Mouse (Mus musculus): Measurements from ENCODE around the gene Phf2. TPM values are rescaled to one million over a fixed set of nuclear protein-coding genes. Genes with fewer than 3 reads are reported as not detected.

Phf2 gene
- total and polyA plus RNA-seq, 2 experiments from 2014 or later, result 5.1 to 26.0 TPM

DNA sequence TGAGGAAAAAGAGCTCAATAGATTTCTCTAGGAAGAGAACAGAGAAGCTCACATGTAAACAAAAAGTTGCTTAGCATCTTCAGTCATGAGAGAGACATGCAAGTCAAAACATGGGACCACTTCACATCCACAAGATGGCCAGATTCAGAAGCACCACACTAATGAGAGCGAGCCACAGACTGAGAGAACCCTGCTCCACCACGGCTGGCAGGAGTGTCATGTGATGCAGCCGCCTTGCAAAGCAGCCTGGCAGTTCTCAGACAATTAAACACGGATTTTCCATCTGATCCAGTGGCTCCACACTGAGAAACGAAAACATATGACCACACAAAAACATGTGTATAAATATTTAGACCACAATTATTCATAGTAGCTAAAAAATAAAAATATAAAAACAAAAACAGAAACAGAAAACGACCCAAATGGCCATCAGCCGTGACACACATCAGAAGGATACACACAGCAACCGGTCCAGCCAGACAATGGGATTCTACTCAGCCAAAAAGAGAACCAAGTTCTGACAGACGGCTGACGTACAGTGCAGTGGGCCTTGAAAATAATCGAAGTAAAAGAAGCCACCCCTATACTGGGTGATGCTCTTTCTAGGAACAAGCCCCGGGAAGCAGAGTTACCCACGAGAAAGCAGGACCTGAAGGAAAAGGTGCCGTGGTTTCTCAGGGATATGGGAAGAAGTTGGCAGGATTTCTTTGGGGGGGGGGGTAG is 40.2 kb downstream of the Phf2 start:
- ATAC-seq (ENCODE audit: low FRiP score), result peak; percentile 75
- Histone ChIP-seq H3K4me1 (ENCODE audit: insufficient read depth, low read length) (no peaks in the 10 kb centered on the region; the same call in 1 of the 2 replicates), H3K27me3 (ENCODE audit: insufficient read depth, low read length) (no peaks in the 10 kb centered on the region), H3K27ac (ENCODE audit: low read depth, low read length) (no peak overlapping the region), H3K9me3 (ENCODE audit: low read length) (no peaks in the 10 kb centered on the region), H3K4me3 (ENCODE audit: low read depth, low read length) (no peak overlapping the region), H3K36me3 (ENCODE audit: insufficient read depth, low read length) (peaks cover 32% of the 10 kb centered on the region), H3K9ac (replicated peaks; ENCODE audit: low read length, poor library complexity, severe bottlenecking) (no peak overlapping the region), H3K4me2 (ENCODE audit: low read depth, low read length, poor library complexity, severe bottlenecking) (no peak overlapping the region)
- 60% methylated on average over 14 of the region's 14 CpGs for WGBS
- no peak for TF ChIP-seq CTCF (IDR thresholded peaks at IDR 0.05)
- DNase-seq (ENCODE audit: low spot score), result peak; percentile 68

DNA sequence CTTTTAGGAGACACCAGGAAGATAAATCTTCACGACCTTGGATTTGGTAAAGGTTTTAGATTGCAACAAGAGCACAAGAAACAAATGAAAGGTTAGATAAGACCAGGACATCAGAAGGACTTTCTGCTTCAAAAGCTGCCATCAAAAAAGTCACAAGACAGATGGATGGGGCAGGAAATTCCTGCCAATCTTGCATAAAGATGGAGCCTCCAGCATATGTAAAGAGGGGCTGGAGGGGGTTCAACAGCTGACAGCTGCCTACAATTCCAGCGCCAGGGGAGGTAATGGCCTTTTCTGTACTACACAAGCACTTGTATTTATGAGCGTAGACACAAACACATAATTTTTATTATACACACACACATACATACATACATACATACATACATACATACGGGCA is 41.1 kb downstream of the Phf2 start:
- ATAC-seq (ENCODE audit: low FRiP score), result no peak
- H3K27ac ChIP-seq (ENCODE audit: low read depth, low read length), result no peak overlapping the region

DNA sequence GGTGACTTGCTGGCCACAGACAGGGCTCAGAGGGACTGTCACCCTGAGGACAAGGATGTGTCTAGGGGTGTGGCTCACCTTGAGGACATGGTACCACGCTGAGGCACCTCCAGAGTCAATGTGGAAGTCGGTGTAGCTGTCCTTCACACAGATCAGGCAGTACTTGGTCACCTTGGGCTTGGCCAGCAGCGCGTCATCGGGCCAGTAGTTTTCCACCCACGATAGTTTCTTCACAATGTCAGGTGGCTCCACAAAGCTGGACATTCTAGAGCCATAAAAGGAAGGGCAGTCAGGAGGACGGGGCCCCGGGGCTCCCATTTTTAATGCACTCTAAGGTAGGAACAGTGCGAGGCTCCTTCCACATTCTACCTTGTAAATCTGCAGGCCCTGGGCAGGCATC is 48.0 kb downstream of the Phf2 start:
- 94% methylated on average over 9 of the region's 9 CpGs for WGBS

More for the DNA sequence above, 41.1 kb downstream of the Phf2 start:
- Histone ChIP-seq H3K9ac (replicated peaks; ENCODE audit: low read length, poor library complexity, severe bottlenecking) (no peak overlapping the region), H3K4me3 (ENCODE audit: low read depth, low read length) (no peak overlapping the region), H3K4me1 (ENCODE audit: insufficient read depth, low read length) (no peaks in the 10 kb centered on the region; the same call in 1 of the 2 replicates), H3K27me3 (ENCODE audit: insufficient read depth, low read length) (no peaks in the 10 kb centered on the region), H3K9me3 (ENCODE audit: low read length) (no peaks in the 10 kb centered on the region), H3K4me2 (ENCODE audit: low read depth, low read length, poor library complexity, severe bottlenecking) (no peak overlapping the region), H3K36me3 (ENCODE audit: insufficient read depth, low read length) (peaks cover 41% of the 10 kb centered on the region)
- DNase-seq (ENCODE audit: low spot score), result no peak
- TF ChIP-seq CTCF (IDR thresholded peaks at IDR 0.05), result no peak
- WGBS, result 84% methylated on average over 4 of the region's 4 CpGs

DNA sequence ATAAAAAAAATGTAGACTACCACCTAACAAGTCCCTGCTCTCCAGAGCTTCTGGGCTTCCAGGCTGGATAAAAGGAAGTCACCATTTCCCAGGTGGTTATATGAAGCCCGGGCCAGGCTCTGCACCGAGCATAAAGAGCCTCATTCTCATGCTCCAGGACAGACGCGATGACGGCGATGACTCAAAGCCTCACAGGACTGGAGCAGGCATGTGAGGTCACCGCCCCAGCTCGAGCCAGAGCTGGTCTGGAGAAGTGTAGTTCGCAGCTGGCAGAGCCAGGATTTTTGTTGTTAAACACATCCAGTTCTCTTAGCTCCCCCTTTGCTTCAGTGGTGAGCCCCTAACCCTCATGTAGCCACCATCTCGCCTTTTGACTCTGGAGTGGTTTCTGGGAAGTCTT is 48.6 kb downstream of the Phf2 start:
- no peaks in the 10 kb centered on the region for H3K9me3 ChIP-seq (ENCODE audit: low read length)
- no peak overlapping the region for H3K4me3 ChIP-seq (ENCODE audit: low read depth, low read length)
- ATAC-seq (ENCODE audit: low FRiP score) (no peak), DNase-seq (ENCODE audit: low spot score) (no peak)
- H3K27me3 ChIP-seq (ENCODE audit: insufficient read depth, low read length), result no peaks in the 10 kb centered on the region
- no peak overlapping the region for H3K9ac ChIP-seq (replicated peaks; ENCODE audit: low read length, poor library complexity, severe bottlenecking)
- WGBS, result 92% methylated on average over 10 of the region's 10 CpGs
- peaks cover 78% of the 10 kb centered on the region for H3K36me3 ChIP-seq (ENCODE audit: insufficient read depth, low read length)
- no peak overlapping the region for H3K4me2 ChIP-seq (ENCODE audit: low read depth, low read length, poor library complexity, severe bottlenecking)
- H3K27ac ChIP-seq (ENCODE audit: low read depth, low read length), result no peak overlapping the region
- no peak for TF ChIP-seq CTCF (IDR thresholded peaks at IDR 0.05)
- no peaks in the 10 kb centered on the region for H3K4me1 ChIP-seq (ENCODE audit: insufficient read depth, low read length)

More for the DNA sequence above, 48.0 kb downstream of the Phf2 start:
- DNase-seq (ENCODE audit: low spot score) (no peak), ATAC-seq (ENCODE audit: low FRiP score) (no peak)
- TF ChIP-seq CTCF (IDR thresholded peaks at IDR 0.05), result no peak
- no peaks in the 10 kb centered on the region for H3K4me1 ChIP-seq (ENCODE audit: insufficient read depth, low read length)
- no peak overlapping the region for H3K27ac ChIP-seq (ENCODE audit: low read depth, low read length)
- H3K9ac ChIP-seq (replicated peaks; ENCODE audit: low read length, poor library complexity, severe bottlenecking), result no peak overlapping the region
- H3K36me3 ChIP-seq (ENCODE audit: insufficient read depth, low read length), result peaks cover 76% of the 10 kb centered on the region
- no peak overlapping the region for H3K4me3 ChIP-seq (ENCODE audit: low read depth, low read length)
- H3K9me3 ChIP-seq (ENCODE audit: low read length), result no peaks in the 10 kb centered on the region
- no peak overlapping the region for H3K4me2 ChIP-seq (ENCODE audit: low read depth, low read length, poor library complexity, severe bottlenecking)
- no peaks in the 10 kb centered on the region for H3K27me3 ChIP-seq (ENCODE audit: insufficient read depth, low read length)

DNA sequence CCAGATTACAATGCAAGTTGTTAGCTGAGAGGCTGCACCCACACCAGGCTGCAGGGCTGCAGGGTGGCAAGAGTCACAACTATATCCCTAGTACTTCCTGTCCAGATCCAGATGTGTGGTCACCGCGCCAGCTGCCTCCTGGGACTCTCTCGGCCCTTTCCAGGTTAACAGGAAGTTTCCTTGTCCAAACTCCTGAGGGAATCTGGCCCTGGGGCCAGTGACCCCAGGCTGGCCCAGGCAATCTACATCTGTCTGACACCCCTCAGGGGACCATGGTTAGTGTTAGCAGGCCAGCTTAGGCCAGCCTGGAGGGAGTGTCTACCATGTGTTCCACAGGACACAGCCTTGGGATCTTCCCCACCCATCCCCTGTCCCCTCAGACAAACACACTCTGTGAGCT is 51.8 kb downstream of the Phf2 start:
- Histone ChIP-seq H3K4me1 (ENCODE audit: insufficient read depth, low read length) (no peaks in the 10 kb centered on the region), H3K4me3 (ENCODE audit: low read depth, low read length) (no peak overlapping the region), H3K4me2 (ENCODE audit: low read depth, low read length, poor library complexity, severe bottlenecking) (no peak overlapping the region), H3K27me3 (ENCODE audit: insufficient read depth, low read length) (no peaks in the 10 kb centered on the region), H3K9ac (replicated peaks; ENCODE audit: low read length, poor library complexity, severe bottlenecking) (no peak overlapping the region), H3K27ac (ENCODE audit: low read depth, low read length) (no peak overlapping the region), H3K36me3 (ENCODE audit: insufficient read depth, low read length) (peaks cover 89% of the 10 kb centered on the region), H3K9me3 (ENCODE audit: low read length) (no peaks in the 10 kb centered on the region)
- 97% methylated on average over 3 of the region's 3 CpGs for WGBS
- TF ChIP-seq CTCF (IDR thresholded peaks at IDR 0.05), result no peak
- ATAC-seq (ENCODE audit: low FRiP score) (no peak), DNase-seq (ENCODE audit: low spot score) (no peak)

DNA sequence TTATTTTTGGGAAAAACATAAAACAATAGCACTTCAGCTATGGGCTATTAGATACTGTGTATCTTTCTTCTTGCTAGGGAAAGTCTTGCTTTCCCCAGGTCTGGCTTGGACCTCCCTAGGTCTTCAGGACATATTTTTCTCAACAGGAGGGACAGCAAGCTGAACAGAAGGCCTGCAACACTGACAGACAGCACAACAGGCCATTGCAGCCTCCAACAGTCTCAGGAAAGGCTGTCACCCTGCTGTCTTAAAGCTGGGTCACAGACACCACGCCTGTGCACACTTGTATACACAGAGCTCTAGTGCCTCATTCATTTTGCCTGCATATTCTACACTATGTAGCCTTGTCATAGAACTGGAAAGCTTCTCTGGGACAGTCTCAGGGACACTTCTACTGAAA is 56.5 kb downstream of the Phf2 start:
- Histone ChIP-seq H3K9ac (replicated peaks; ENCODE audit: low read length, poor library complexity, severe bottlenecking) (no peak overlapping the region), H3K36me3 (ENCODE audit: insufficient read depth, low read length) (peaks cover 79% of the 10 kb centered on the region), H3K27me3 (ENCODE audit: insufficient read depth, low read length) (no peaks in the 10 kb centered on the region), H3K4me2 (ENCODE audit: low read depth, low read length, poor library complexity, severe bottlenecking) (no peak overlapping the region), H3K9me3 (ENCODE audit: low read length) (no peaks in the 10 kb centered on the region), H3K4me3 (ENCODE audit: low read depth, low read length) (no peak overlapping the region), H3K4me1 (ENCODE audit: insufficient read depth, low read length) (no peaks in the 10 kb centered on the region), H3K27ac (ENCODE audit: low read depth, low read length) (no peak overlapping the region)
- no peak for DNase-seq (ENCODE audit: low spot score)
- WGBS, result 87% methylated on average over 1 of the region's 1 CpGs
- no peak for TF ChIP-seq CTCF (IDR thresholded peaks at IDR 0.05)
- no peak for ATAC-seq (ENCODE audit: low FRiP score)

All from midbrain, postnatal 0 days (tissue).